Mouse (Mus musculus) erythroblast, embryonic 14.5 days (primary cell): ENCODE results near the gene Olfr66. TPM values are rescaled to one million over a fixed set of nuclear protein-coding genes. Genes with fewer than 3 reads are reported as not detected.
A peak's percentile ranks its signal among the peaks of the same experiment; 100 is the strongest.

Experiments
- H3K27me3 ChIP-seq: 2 replicates; pipeline ENCODE4 v1.6.1; 2012; ENCODE audit warnings: inconsistent platforms; ENCODE audit not compliant: control insufficient read depth
- H3K36me3 ChIP-seq: 2 replicates; pipeline ENCODE4 v1.6.1; 2012; ENCODE audit warnings: mild to moderate bottlenecking, inconsistent platforms; ENCODE audit not compliant: control insufficient read depth
- H3K4me1 ChIP-seq: 2 replicates; pipeline ENCODE4 v1.6.1; 2012; ENCODE audit warnings: inconsistent platforms; ENCODE audit not compliant: control insufficient read depth
- H3K4me3 ChIP-seq: replicated peaks from 2 replicates; pipeline ENCODE3; 2012; ENCODE audit warnings: moderate library complexity, mild to moderate bottlenecking, inconsistent platforms
- H3K9me3 ChIP-seq: 2 replicates; pipeline ENCODE4 v1.6.1; 2012; ENCODE audit warnings: low read length, inconsistent platforms, mixed read lengths; ENCODE audit not compliant: control insufficient read depth
- TAL1 ChIP-seq: IDR thresholded peaks from 3 replicates; pipeline ENCODE4 v1.6.1; 2012; ENCODE audit warnings: low read length, inconsistent platforms, mixed read lengths
- polyA plus RNA-seq: library from polyadenylated mRNA; stranded (reverse); fragments of >175 nt; gene quantifications from 2 replicates; pipeline ENCODE4 v1.2.3, GENCODE M21; 2012

The Olfr66 gene
- polyA plus RNA-seq, 1 experiment = not detected

- no peak for TF ChIP-seq TAL1
- peaks cover 62% of the 10 kb centered on the region for H3K4me1 ChIP-seq
- peaks cover 2% of the 10 kb centered on the region; the same call in 1 of the 2 replicates for H3K36me3 ChIP-seq
- H3K4me3 ChIP-seq = peak within 1 kb of the TSS; percentile 29
- no peaks in the 10 kb centered on the region for H3K9me3 ChIP-seq
- no peaks in the 10 kb centered on the region for H3K27me3 ChIP-seq
Observed at GRCm38 (mm10) chr7:103840268-103840667, 45.8 kb downstream of the Olfr66 start, which contains the start of gene Hbb-bh2. Gene Hbb-bh2 (minus strand): TSS chr7:103840520.

Other genes starting within 250 kb of the Olfr66 start
- not detected in 2 replicates for gene Olfr622, start 243.6 kb downstream of the Olfr66 start, polyA plus RNA-seq
- gene Olfr623, start 222.6 kb downstream of the Olfr66 start, polyA plus RNA-seq = not detected in 2 replicates
- not detected in 2 replicates for gene Olfr624, start 215.1 kb downstream of the Olfr66 start, polyA plus RNA-seq
- gene Olfr625-ps1, start 203.5 kb downstream of the Olfr66 start, polyA plus RNA-seq = not detected in 2 replicates
- gene Olfr243, start 171.6 kb downstream of the Olfr66 start, polyA plus RNA-seq = not detected in 2 replicates
- not detected in 2 replicates for gene Olfr628, start 155.9 kb downstream of the Olfr66 start, polyA plus RNA-seq
- gene Olfr629, start 141.3 kb downstream of the Olfr66 start, polyA plus RNA-seq = not detected in 2 replicates
- gene Olfr630, start 128.9 kb downstream of the Olfr66 start, polyA plus RNA-seq = not detected in 2 replicates
- not detected in 2 replicates for gene Olfr69, start 114.7 kb downstream of the Olfr66 start, polyA plus RNA-seq
- 0.02 TPM in 1 of 2 replicates, not detected in the other for gene Olfr68, start 106.6 kb downstream of the Olfr66 start, polyA plus RNA-seq
- not detected in 2 replicates for gene Olfr67, start 94.4 kb downstream of the Olfr66 start, polyA plus RNA-seq
- 22,007 and 54,805 TPM in 2 replicates for gene Hbb-bt, start 72.3 kb downstream of the Olfr66 start, polyA plus RNA-seq
- gene Hbb-bs, start 58.2 kb downstream of the Olfr66 start, polyA plus RNA-seq = 263,491 and 269,873 TPM in 2 replicates
- gene Hbb-bh2, start 45.7 kb downstream of the Olfr66 start, polyA plus RNA-seq = 0.10 TPM in 1 of 2 replicates, not detected in the other
- 4.0 and 4.3 TPM in 2 replicates for gene Hbb-bh1, start 43.1 kb downstream of the Olfr66 start, polyA plus RNA-seq
- gene Hbb-y, start 33.0 kb downstream of the Olfr66 start, polyA plus RNA-seq = 85.0 and 543 TPM in 2 replicates
- not detected in 2 replicates for gene Olfr64, start 8.2 kb upstream of the Olfr66 start, polyA plus RNA-seq
- 0.08 TPM in 1 of 2 replicates, not detected in the other for gene Olfr65, start 17.2 kb upstream of the Olfr66 start, polyA plus RNA-seq
- 0.10 TPM in 1 of 2 replicates, not detected in the other for gene Olfr631, start 42.6 kb upstream of the Olfr66 start, polyA plus RNA-seq
- gene Olfr632, start 48.1 kb upstream of the Olfr66 start, polyA plus RNA-seq = not detected in 2 replicates
- not detected in 2 replicates for gene Olfr633, start 58.2 kb upstream of the Olfr66 start, polyA plus RNA-seq
- 0.01 TPM in 1 of 2 replicates, not detected in the other for gene Olfr635, start 84.9 kb upstream of the Olfr66 start, polyA plus RNA-seq
- gene Olfr638, start 112.5 kb upstream of the Olfr66 start, polyA plus RNA-seq = not detected in 2 replicates
- not detected in 2 replicates for gene Olfr639, start 131.1 kb upstream of the Olfr66 start, polyA plus RNA-seq
- 0.01 TPM in 1 of 2 replicates, not detected in the other for gene Olfr640, start 139.3 kb upstream of the Olfr66 start, polyA plus RNA-seq
- gene Olfr641, start 149.2 kb upstream of the Olfr66 start, polyA plus RNA-seq = not detected in 2 replicates
- not detected in 2 replicates for gene Olfr642, start 166.4 kb upstream of the Olfr66 start, polyA plus RNA-seq
- gene 4930516K23Rik, start 175.2 kb upstream of the Olfr66 start, polyA plus RNA-seq = not detected in 2 replicates
- not detected in 2 replicates for gene Olfr644, start 185.6 kb upstream of the Olfr66 start, polyA plus RNA-seq
- not detected in 2 replicates for gene Olfr645, start 199.2 kb upstream of the Olfr66 start, polyA plus RNA-seq
- not detected in 2 replicates for gene Olfr646, start 218.6 kb upstream of the Olfr66 start, polyA plus RNA-seq
- not detected in 2 replicates for gene Ubqln5, start 243.6 kb upstream of the Olfr66 start, polyA plus RNA-seq